Mouse (Mus musculus): ENCODE measurements around the gene 4933415F23Rik.

- no peak for TF ChIP-seq CTCF (IDR thresholded peaks at IDR 0.05 in 2 of 3, conservative IDR thresholded peaks at IDR 0.05 in 1 of 3; ENCODE audit: control insufficient read depth in 1 of 3, insufficient read depth in 1 of 3, low read depth in 2 of 3, low read length in 3 of 3, poor library complexity in 1 of 3, severe bottlenecking in 1 of 3)
- TF ChIP-seq MAFK (IDR thresholded peaks at IDR 0.05; ENCODE audit: borderline replicate concordance, low read depth, low read length), result no peak
- no peak for TF ChIP-seq CHD1 (IDR thresholded peaks at IDR 0.05; ENCODE audit: low read depth, low read length)
- TF ChIP-seq MYC (IDR thresholded peaks at IDR 0.05; ENCODE audit: low read depth, low read length), result no peak
- TF ChIP-seq MAZ (IDR thresholded peaks at IDR 0.05; ENCODE audit: low read depth, low read length), result no peak
- no peak for TF ChIP-seq ETS1 (IDR thresholded peaks at IDR 0.05; ENCODE audit: low read depth, low read length)
- no peak for TF ChIP-seq EP300 (IDR thresholded peaks at IDR 0.05; ENCODE audit: low read depth in 1 of 2, low read length in 2 of 2)
- no peak for TF ChIP-seq SMC3 (IDR thresholded peaks at IDR 0.05; ENCODE audit: low read depth, low read length)
- no peak for TF ChIP-seq UBTF (IDR thresholded peaks at IDR 0.05; ENCODE audit: borderline replicate concordance, insufficient read depth, low read depth, low read length)
- TF ChIP-seq POLR2A (IDR thresholded peaks at IDR 0.05; ENCODE audit: control insufficient read depth in 1 of 2, insufficient read depth in 1 of 2, low read depth in 1 of 2, low read length in 2 of 2, poor library complexity in 1 of 2), result no peak
- TF ChIP-seq RCOR1 (IDR thresholded peaks at IDR 0.05; ENCODE audit: low read depth, low read length), result no peak
- no peak for TF ChIP-seq MAX (IDR thresholded peaks at IDR 0.05; ENCODE audit: low read length)
- TF ChIP-seq USF2 (IDR thresholded peaks at IDR 0.05; ENCODE audit: borderline replicate concordance in 1 of 2, insufficient read depth in 1 of 2, low read depth in 1 of 2, low read length in 2 of 2), result no peak
- TF ChIP-seq GABPA (IDR thresholded peaks at IDR 0.05; ENCODE audit: low read depth, low read length), result no peak
These were observed 4.1 kb downstream of the 4933415F23Rik start for GRCm38 (mm10) chr1:23097996-23098395.
